Mouse (Mus musculus) stomach, embryonic 16.5 days (tissue): ENCODE measurements around the gene Lrrc73. TPM values are rescaled to one million over a fixed set of nuclear protein-coding genes. Genes with fewer than 3 reads are reported as not detected.

Experiments used
- ATAC-seq: fragments of 200-750 bp; cut with Nextera tagmentation; 2 replicates; pipeline ENCODE4 v1.8.0; 2017; ENCODE audit warnings: moderate number of reproducible peaks, moderate TSS enrichment; ENCODE audit not compliant: insufficient read depth, low FRiP score
- H3K27ac ChIP-seq: fragments of 300-500 bp; sonication (generic); 2 replicates; pipeline ENCODE4 v1.5.1; 2014; ENCODE audit warnings: low read length
- H3K27me3 ChIP-seq: fragments of 300-500 bp; sonication (generic); 2 replicates; pipeline ENCODE4 v1.6.1; 2014; ENCODE audit warnings: low read length, control low read depth, mixed read lengths; ENCODE audit not compliant: control insufficient read depth, insufficient read depth
- H3K36me3 ChIP-seq: fragments of 300-500 bp; sonication (generic); 2 replicates; pipeline ENCODE4 v1.6.1; 2014; ENCODE audit warnings: low read length; ENCODE audit not compliant: control insufficient read depth, insufficient read depth
- H3K4me1 ChIP-seq: fragments of 300-500 bp; sonication (generic); 2 replicates; pipeline ENCODE4 v1.6.1; 2014; ENCODE audit warnings: low read length, control low read depth, mixed read lengths; ENCODE audit not compliant: control insufficient read depth, insufficient read depth
- H3K4me2 ChIP-seq: fragments of 300-500 bp; sonication (generic); 2 replicates; pipeline ENCODE4 v1.6.1; 2014; ENCODE audit warnings: low read depth, low read length, mixed read lengths
- H3K4me3 ChIP-seq: fragments of 300-500 bp; sonication (generic); replicated peaks from 2 replicates; pipeline ENCODE4 v1.5.1; 2014; ENCODE audit warnings: mild to moderate bottlenecking, low read length
- H3K9ac ChIP-seq: fragments of 300-500 bp; sonication (generic); 2 replicates; pipeline ENCODE4 v1.6.1; 2014; ENCODE audit warnings: low read length
- H3K9me3 ChIP-seq: fragments of 300-500 bp; sonication (generic); replicated peaks from 2 replicates; pipeline ENCODE4 v1.6.1; 2016; ENCODE audit warnings: low read length, control low read depth; ENCODE audit not compliant: control insufficient read depth
- WGBS: fragments of 180-500 bp; shearing (Covaris S2); extraction: QIAGEN DNeasy Blood & Tissue Kit; methylation state at CpG from one replicate; pipeline ENCODE4 v1.1.7; 2014; 5-methylcytosine and 5-hydroxymethylcytosine counted together
- polyA plus RNA-seq: library from polyadenylated mRNA; unstranded; fragments of >200 nt; fragmentation: Nextera tagmentation; extraction: Ambion mirVana; gene quantifications from 2 replicates; pipeline ENCODE4 v1.2.1, GENCODE M21; 2015

The Lrrc73 gene
- polyA plus RNA-seq, 1 experiment from 2014 or later = 0.48 TPM

GRCm38 (mm10) chr17:46278011-46278765, 24.9 kb downstream of the Lrrc73 start:
- peaks cover 4% of the 10 kb centered on the region; the same call in 1 of the 2 replicates for H3K36me3 ChIP-seq
- H3K9me3 ChIP-seq = no peaks in the 10 kb centered on the region
- H3K4me1 ChIP-seq = peaks cover 15% of the 10 kb centered on the region
- no peaks in the 10 kb centered on the region for H3K27me3 ChIP-seq
- H3K9ac ChIP-seq = no peak overlapping the region
- H3K4me3 ChIP-seq = no peak overlapping the region
- no peak for ATAC-seq
- H3K27ac ChIP-seq = peak overlapping the region; percentile 28
- 84% methylated on average over 12 of the region's 12 CpGs for WGBS
- H3K4me2 ChIP-seq = no peak overlapping the region

GRCm38 (mm10) chr17:46282483-46283123, 29.3 kb downstream of the Lrrc73 start, which contains the start of gene Tjap1:
Tjap1 (minus strand) TSS chr17:46283026.
- Histone ChIP-seq H3K9ac (peak within 1 kb of the TSS; percentile 83), H3K27ac (peak within 1 kb of the TSS; percentile 93), H3K4me3 (peak within 1 kb of the TSS; percentile 65), H3K4me1 (peaks cover 17% of the 10 kb centered on the region), H3K27me3 (no peaks in the 10 kb centered on the region), H3K36me3 (peaks cover 4% of the 10 kb centered on the region; the same call in 1 of the 2 replicates), H3K4me2 (peak within 1 kb of the TSS; percentile 77), H3K9me3 (no peaks in the 10 kb centered on the region)
- ATAC-seq = peak; percentile 98
- WGBS = under 1% methylated on average over 37 of the region's 37 CpGs

DNA sequence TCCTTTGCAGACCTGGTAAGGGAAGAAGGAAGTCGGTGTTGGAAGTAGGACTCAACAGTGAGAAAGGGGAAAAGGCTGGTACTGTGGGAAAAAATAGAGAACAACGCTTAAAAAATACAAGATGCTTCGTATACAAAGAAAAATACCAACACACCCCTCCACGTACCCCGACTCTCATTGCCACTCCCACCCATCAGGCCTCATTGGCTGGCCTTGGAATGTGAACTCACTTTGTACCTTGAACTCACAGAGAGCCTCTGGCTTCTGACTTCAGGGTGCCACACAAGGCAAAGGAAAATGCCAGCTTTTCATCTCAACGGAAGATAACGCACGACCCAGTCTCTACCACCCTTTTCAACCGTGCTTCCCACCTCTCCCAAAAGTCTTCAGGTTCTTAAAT, 29.8 kb downstream of the Lrrc73 start:
- H3K4me3 ChIP-seq = peak overlapping the region; percentile 65
- no peaks in the 10 kb centered on the region for H3K27me3 ChIP-seq
- H3K4me2 ChIP-seq = peak overlapping the region; percentile 77
- no peaks in the 10 kb centered on the region for H3K9me3 ChIP-seq
- 18% methylated on average over 9 of the region's 9 CpGs for WGBS
- H3K4me1 ChIP-seq = peaks cover 22% of the 10 kb centered on the region
- peak; percentile 29; the same call in 1 of the 2 replicates for ATAC-seq
- H3K36me3 ChIP-seq = peaks cover 4% of the 10 kb centered on the region; the same call in 1 of the 2 replicates
- 0 out of 2 replicates have a peak overlapping the region, but pooled peaks have one; percentile 23 for H3K9ac ChIP-seq
- H3K27ac ChIP-seq = peak overlapping the region; percentile 93; the same call in 1 of the 2 replicates

GRCm38 (mm10) chr17:46283911-46284310, 30.6 kb downstream of the Lrrc73 start:
- H3K4me1 ChIP-seq = peaks cover 26% of the 10 kb centered on the region
- H3K27ac ChIP-seq = no peak overlapping the region
- H3K4me2 ChIP-seq = no peak overlapping the region
- H3K9ac ChIP-seq = no peak overlapping the region
- no peaks in the 10 kb centered on the region for H3K9me3 ChIP-seq
- no peak for ATAC-seq
- H3K4me3 ChIP-seq = no peak overlapping the region
- no peaks in the 10 kb centered on the region for H3K27me3 ChIP-seq
- peaks cover 4% of the 10 kb centered on the region; the same call in 1 of the 2 replicates for H3K36me3 ChIP-seq
- 83% methylated on average over 8 of the region's 8 CpGs for WGBS

GRCm38 (mm10) chr17:46284653-46285052, 31.3 kb downstream of the Lrrc73 start:
- H3K9ac ChIP-seq = no peak overlapping the region
- no peak for ATAC-seq
- peaks cover 26% of the 10 kb centered on the region for H3K4me1 ChIP-seq
- no peaks in the 10 kb centered on the region for H3K27me3 ChIP-seq
- no peaks in the 10 kb centered on the region for H3K36me3 ChIP-seq
- no peak overlapping the region for H3K4me2 ChIP-seq
- no peak overlapping the region for H3K27ac ChIP-seq
- WGBS = 44% methylated on average over 7 of the region's 7 CpGs
- H3K9me3 ChIP-seq = no peaks in the 10 kb centered on the region
- H3K4me3 ChIP-seq = no peak overlapping the region

- Histone ChIP-seq H3K9me3 (no peaks in the 10 kb centered on the region), H3K36me3 (no peaks in the 10 kb centered on the region), H3K27ac (no peak overlapping the region), H3K27me3 (no peaks in the 10 kb centered on the region), H3K4me3 (no peak overlapping the region), H3K9ac (no peak overlapping the region), H3K4me2 (no peak overlapping the region), H3K4me1 (peaks cover 26% of the 10 kb centered on the region)
- no peak for ATAC-seq
- 38% methylated on average over 6 of the region's 6 CpGs for WGBS
These were observed 32.1 kb downstream of the Lrrc73 start for GRCm38 (mm10) chr17:46285407-46285806.

DNA sequence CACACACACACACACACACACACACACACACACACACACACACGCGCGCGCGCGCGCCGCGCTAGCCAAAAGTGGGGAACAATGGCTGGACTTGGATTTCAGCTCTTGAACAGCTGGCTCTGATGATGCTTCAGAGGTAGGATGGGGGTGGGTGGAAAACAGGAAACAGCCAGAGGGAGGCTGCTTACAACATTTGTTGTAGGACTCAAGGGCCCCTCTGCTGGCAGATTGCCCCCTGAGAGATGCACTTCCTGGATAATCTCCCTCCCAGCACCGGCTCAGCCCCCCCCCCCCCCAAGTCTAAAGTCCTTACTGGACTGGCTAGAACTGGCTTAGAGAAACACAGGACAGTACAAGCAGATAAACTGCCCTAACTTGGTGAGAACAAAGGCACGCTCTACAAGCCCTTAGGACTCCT, 34.4 kb downstream of the Lrrc73 start:
- peak overlapping the region; percentile 4; the same call in 1 of the 2 replicates for H3K9ac ChIP-seq
- 0 out of 2 replicates have a peak overlapping the region, but pooled peaks have one; percentile 10 for H3K4me2 ChIP-seq

GRCm38 (mm10) chr17:46296601-46297000, 43.3 kb downstream of the Lrrc73 start:
- Histone ChIP-seq H3K9ac (no peak overlapping the region), H3K27me3 (peaks cover 31% of the 10 kb centered on the region)

More for the DNA sequence above, 34.4 kb downstream of the Lrrc73 start:
- H3K4me1 ChIP-seq = peaks cover 13% of the 10 kb centered on the region
- no peaks in the 10 kb centered on the region for H3K36me3 ChIP-seq
- H3K27me3 ChIP-seq = no peaks in the 10 kb centered on the region; the same call in 1 of the 2 replicates
- no peak overlapping the region for H3K4me3 ChIP-seq
- peak overlapping the region; percentile 26 for H3K27ac ChIP-seq
- ATAC-seq = peak; percentile 48; the same call in 1 of the 2 replicates
- no peaks in the 10 kb centered on the region for H3K9me3 ChIP-seq
- 50% methylated on average over 11 of the region's 11 CpGs for WGBS

GRCm38 (mm10) chr17:46297028-46297363, 43.7 kb downstream of the Lrrc73 start:
- Histone ChIP-seq H3K4me3 (peak overlapping the region; percentile 69), H3K9ac (peak overlapping the region; percentile 74), H3K27ac (no peak overlapping the region), H3K36me3 (no peaks in the 10 kb centered on the region), H3K9me3 (no peaks in the 10 kb centered on the region), H3K4me2 (peak overlapping the region; percentile 100), H3K27me3 (peaks cover 31% of the 10 kb centered on the region), H3K4me1 (peaks cover 7% of the 10 kb centered on the region)
- WGBS = 13% methylated on average over 6 of the region's 6 CpGs
- no peak for ATAC-seq

More at GRCm38 (mm10) chr17:46296601-46297000, 43.3 kb downstream of the Lrrc73 start:
- H3K4me2 ChIP-seq = no peak overlapping the region
- WGBS = 37% methylated on average over 6 of the region's 6 CpGs
- H3K4me3 ChIP-seq = no peak overlapping the region
- no peaks in the 10 kb centered on the region for H3K36me3 ChIP-seq
- no peaks in the 10 kb centered on the region for H3K9me3 ChIP-seq
- peaks cover 7% of the 10 kb centered on the region for H3K4me1 ChIP-seq
- H3K27ac ChIP-seq = no peak overlapping the region
- no peak for ATAC-seq
